Mouse (Mus musculus): Measurements from ENCODE around the gene Anapc7.
"Not testable (repeated sequence)": the region's sequence is repeated elsewhere in the genome, so short reads cannot be mapped to it uniquely, and the experiment has no call there.

Gene Anapc7

GRCm38 (mm10) chr5:122405537-122405936 lies 16.0 kb upstream of the Anapc7 start:
- no peak for DNase-seq (ENCODE audit: low spot score in 2 of 2)

- DNase-seq (ENCODE audit: low spot score in 2 of 2) = peak in 1 of 2 experiments; percentile 35
Observed at GRCm38 (mm10) chr5:122409692-122410645, 11.5 kb upstream of the Anapc7 start.

GRCm38 (mm10) chr5:122411892-122412291 lies 9.6 kb upstream of the Anapc7 start:
- DNase-seq (ENCODE audit: low spot score in 2 of 2) = no peak

GRCm38 (mm10) chr5:122412826-122413225 lies 8.7 kb upstream of the Anapc7 start:
- no peak for DNase-seq (ENCODE audit: low spot score in 2 of 2)

- DNase-seq (ENCODE audit: low spot score in 2 of 2) = no peak
Observed at GRCm38 (mm10) chr5:122414351-122414750, 7.1 kb upstream of the Anapc7 start.

- DNase-seq (ENCODE audit: low spot score in 2 of 2) = no peak
Observed at GRCm38 (mm10) chr5:122415465-122415864, 6.0 kb upstream of the Anapc7 start.

- DNase-seq (ENCODE audit: low spot score in 2 of 2) = not testable (repeated sequence)
Observed at GRCm38 (mm10) chr5:122420676-122421075, 817 bp upstream of the Anapc7 start.

DNA sequence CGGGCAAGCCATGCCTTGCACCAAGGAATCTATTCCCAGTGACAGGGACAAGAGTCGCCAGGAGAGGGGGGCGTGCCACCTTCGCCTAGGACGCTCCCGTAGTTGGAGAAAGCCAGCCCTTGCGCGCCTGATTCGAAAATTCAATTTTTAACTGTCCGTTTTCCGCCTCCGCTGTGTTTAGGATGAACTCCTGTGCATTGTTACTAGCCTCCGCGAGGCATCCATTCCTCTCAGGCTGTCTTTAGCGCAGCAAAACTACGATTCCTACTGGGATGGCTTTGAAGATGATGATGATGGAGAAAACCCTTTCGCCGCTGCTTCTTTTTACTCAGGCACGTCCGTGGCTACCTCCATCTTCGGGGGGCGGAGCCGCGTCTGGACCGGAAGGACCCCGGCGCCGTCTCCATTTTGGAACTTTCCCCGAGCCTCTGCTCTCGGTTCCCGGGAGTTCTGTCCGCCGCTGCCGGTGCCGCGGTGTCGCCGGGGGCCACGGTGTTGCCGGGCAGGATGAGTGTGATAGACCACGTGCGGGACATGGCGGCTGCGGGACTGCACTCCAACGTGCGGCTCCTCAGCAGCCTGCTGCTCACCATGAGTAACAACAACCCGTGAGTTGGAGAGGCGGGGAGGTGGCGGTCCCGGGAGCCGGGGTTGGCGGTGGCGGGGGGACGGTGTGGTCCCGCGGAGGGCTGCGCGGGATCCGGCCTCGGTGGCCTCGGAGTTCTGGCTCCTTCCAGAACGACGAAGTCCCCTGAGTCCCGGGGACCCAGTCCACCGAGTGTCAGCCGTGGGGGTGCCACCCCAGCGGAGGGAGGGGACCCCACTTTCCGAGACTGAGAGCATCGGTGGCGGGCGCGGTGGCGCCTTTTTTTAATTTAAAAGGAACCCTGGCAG lies 825 bp downstream of the Anapc7 start:
- DNase-seq (ENCODE audit: low spot score in 2 of 2) = peak; percentile 94 to 98

- no peak for DNase-seq (ENCODE audit: low spot score in 2 of 2)
Observed at GRCm38 (mm10) chr5:122423083-122423482, 1.6 kb downstream of the Anapc7 start.

DNA sequence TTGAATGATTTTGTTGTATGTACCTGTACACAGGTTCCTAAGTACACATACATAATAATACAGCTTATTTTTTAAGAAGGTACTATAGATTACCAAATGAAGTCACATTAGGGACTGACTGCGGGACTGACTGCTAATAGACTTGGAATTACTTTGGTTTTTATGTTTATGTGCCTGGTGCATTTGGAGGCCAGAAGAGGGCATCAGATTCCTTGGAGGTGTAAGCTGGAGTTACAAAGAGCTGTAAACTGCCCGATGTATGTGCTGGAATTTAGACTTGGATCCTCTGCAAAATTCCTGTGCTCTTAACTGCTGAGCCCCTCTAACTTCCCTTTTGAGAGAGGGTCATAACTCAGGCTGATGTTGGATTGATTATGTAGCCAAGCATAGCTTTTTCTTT lies 4.1 kb downstream of the Anapc7 start:
- DNase-seq (ENCODE audit: low spot score in 2 of 2) = no peak

DNA sequence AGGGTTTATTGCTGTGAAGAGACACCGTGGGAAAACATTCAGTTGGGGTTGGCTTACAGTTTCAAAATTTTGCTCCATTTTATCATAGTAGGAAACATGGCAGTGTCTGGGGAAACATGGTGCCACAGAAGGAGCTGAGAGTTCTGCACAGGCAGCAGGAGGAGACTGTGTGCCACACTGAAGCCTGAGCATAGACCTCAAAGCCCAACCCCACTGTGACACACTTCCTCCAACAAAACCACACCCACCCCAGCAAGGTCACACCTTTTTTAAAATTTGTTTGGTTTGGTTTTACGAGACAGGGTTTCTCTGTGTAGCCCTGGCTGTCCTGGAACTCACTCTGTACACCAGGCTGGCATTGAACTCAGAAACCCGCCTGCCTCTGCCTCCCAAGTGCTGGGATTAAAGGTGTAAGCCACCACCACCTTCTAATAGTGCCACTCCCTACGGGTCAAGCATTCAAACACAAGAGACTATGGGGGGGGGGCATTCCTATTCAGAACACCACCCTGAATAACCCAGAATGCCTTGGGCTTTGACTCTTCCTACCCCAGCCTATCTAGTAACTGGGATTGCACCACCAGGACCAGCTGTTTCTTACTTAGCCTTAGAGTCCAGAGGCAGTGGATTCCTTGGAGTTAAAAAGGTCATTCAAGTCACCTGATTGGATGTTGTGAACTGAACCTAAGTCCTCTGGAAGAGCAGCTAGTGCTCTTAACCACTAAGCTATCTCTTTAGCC lies 8.7 kb downstream of the Anapc7 start:
- no peak for DNase-seq (ENCODE audit: low spot score in 2 of 2)

- DNase-seq (ENCODE audit: low spot score in 2 of 2) = no peak
Observed at GRCm38 (mm10) chr5:122431221-122431620, 9.7 kb downstream of the Anapc7 start.

DNA sequence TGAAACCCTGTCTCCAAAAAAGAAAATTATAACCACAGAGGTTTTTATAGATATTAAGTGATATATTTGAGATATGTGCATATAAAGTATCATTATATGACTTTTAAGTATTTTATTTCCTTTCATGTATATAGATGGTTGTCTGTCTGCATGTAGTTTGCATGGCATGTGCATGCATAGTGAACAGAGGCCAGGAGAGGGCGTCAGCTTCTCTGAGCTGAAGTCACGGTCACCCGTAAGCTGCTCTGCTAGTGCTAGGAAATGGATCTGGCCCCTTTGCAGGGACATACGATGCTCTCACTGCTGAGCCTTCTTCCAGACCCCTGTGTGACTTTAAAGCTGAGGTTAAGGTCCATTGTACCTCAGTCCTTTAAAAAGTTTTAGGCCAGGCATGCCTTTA lies 13.0 kb downstream of the Anapc7 start:
- DNase-seq (ENCODE audit: low spot score in 2 of 2) = no peak

DNA sequence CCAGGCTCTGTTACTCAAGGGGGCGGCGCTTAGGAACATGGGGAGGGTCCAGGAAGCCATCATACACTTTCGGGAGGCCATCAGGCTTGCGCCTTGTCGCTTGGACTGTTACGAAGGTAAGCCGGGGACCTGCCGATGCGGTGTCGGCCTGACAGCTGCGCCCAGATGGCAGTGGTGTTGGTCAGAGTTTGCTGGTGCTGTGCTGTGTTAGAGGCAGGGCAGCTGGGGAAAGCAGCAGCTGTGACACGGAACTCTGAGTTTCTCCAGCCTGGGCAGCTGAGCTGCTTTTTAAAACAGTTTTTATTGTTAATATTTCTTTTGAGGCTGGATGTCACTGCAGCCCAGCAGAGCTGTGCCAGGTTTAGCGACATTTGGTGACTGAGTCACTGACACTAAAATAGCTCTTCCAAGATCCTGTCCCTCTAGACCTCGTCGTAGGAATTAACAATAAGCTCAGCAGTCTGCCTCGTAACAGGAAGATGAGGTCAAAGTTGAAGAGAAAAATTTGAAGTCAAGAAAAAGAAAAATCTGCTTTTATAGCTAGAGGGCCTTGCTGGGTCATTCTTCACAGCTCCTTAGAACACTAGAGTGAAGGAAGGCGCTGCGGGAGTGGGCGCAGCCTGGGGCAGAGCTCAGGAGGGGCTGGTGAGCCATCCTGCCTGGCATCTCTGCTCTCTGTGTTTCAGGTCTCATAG lies 18.1 kb downstream of the Anapc7 start:
- no peak for DNase-seq (ENCODE audit: low spot score in 2 of 2)

GRCm38 (mm10) chr5:122440095-122440630 lies 18.7 kb downstream of the Anapc7 start:
- no peak for DNase-seq (ENCODE audit: low spot score in 2 of 2)

DNA sequence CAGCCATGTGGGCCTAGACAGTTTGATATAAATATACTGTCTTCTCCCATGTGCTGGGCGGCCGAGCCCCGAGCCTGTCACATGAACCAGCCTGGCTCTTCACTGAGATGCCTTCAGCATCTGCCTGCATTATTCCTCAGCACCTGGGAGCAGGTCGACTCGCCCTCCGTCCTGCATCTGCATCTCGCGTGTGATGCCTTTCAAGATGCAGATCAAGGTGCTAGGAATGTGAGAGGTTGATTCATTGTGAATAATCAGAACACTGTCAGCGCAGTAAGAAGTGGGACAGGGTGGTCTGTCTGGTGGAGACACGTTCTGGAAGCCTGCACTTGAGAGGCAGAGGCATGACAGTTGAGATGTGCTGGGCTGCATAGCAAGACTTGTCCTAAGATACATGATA lies 23.0 kb downstream of the Anapc7 start:
- no peak for DNase-seq (ENCODE audit: low spot score in 2 of 2)

DNA sequence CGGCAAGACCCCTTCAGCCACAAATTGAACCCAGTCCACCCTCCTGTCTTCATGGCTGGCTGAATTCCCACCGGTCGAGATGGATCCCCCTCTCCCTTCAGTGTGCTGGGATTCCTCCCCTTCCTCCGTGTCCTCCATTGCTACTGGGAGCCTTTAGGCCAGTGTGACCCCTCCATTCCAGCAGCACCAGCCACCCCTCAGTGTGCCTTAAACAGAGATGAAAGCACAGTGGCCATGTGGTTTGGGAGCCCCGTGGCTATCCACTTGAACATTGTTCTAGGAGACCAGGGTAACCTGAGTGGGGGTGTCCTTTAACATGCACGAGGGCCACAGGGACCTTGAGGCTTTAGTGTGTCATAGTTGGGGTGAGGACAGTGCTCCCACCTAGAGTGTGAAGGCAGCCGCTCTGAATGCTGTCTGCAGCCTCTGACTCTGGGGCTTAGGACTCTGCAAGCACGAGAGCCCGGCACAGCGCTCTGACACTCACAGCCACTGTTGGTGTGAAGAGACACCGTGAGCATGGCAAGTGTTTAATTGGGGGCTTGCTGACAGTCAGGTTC lies 23.6 kb downstream of the Anapc7 start:
- no peak for DNase-seq (ENCODE audit: low spot score in 2 of 2)

- no peak for DNase-seq (ENCODE audit: low spot score in 2 of 2)
Observed at GRCm38 (mm10) chr5:122447857-122448256, 26.4 kb downstream of the Anapc7 start.

DNA sequence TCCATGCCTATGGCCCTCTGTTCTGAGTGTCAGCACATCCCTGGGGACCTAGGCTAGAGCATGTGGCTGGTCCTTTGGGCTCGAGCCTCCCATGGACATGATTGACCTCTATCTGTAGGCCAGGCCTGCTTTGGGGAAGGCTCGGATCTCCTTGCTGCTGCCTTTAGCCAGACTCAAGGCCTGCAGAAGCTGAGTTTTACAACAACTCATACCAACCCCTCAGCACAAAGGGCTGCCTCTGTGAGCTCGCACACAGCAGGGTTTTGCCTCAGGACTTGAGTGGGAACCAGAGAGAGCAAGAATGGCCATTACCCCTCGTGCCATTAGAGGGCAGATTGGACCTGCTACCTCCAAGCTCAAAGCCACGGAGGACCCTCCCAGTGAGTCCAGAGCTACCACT lies 27.4 kb downstream of the Anapc7 start:
- DNase-seq (ENCODE audit: low spot score in 2 of 2) = no peak

DNA sequence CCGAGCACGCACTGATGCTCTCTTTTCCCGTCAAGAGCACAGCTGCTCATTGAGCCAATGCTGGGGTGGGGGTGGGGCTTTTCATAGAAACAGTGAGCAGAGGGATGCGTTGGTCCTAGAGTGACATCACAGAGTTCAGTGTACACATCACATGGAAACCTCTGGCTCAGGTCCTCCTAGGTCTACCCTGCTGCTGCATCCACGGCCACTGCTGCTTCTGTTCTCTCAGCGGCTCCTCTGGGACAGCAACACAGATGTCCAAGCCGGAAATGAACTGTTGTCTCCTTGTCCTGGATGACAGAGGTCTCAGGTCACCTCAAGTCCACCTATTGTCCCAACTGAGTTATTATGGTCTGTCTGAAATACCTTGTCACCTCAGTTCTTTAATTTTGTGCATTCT lies 28.5 kb downstream of the Anapc7 start:
- DNase-seq (ENCODE audit: low spot score in 2 of 2) = no peak

- DNase-seq (ENCODE audit: low spot score in 2 of 2) = no peak
Observed at GRCm38 (mm10) chr5:122450913-122451317, 29.4 kb downstream of the Anapc7 start.

All from spleen, postnatal 10 days (tissue).